Mouse (Mus musculus) MEL (cell line): ENCODE measurements around the gene Tmtc1.

Experiments
- CTCF ChIP-seq, 3 experiments: IDR thresholded peaks in 2 of 3; conservative IDR thresholded peaks in 1 of 3; 2 replicates each; pipeline ENCODE4 v1.5.1; 2011 to 2012; ENCODE audit warnings: low read length in 3 of 3, low read depth in 2 of 3, mild to moderate bottlenecking in 2 of 3, improper control_type of control experiment in 1 of 3, inconsistent platforms in 1 of 3, mixed read lengths in 1 of 3, moderate library complexity in 1 of 3; ENCODE audit not compliant: control insufficient read depth in 1 of 3, insufficient read depth in 1 of 3, poor library complexity in 1 of 3, severe bottlenecking in 1 of 3
- JUND ChIP-seq: IDR thresholded peaks from 2 replicates; pipeline ENCODE4 v1.6.1; 2011; ENCODE audit warnings: low read depth, mild to moderate bottlenecking, improper control_type of control experiment, low read length
- KAT2A ChIP-seq: conservative IDR thresholded peaks from 2 replicates; pipeline ENCODE4 v1.6.1; 2012; ENCODE audit warnings: low read depth, low read length, improper control_type of control experiment, inconsistent platforms
- POLR2A ChIP-seq, 2 experiments: IDR thresholded peaks; 2 replicates each; pipeline ENCODE4 v1.6.1; 2011 to 2012; ENCODE audit warnings: low read length in 2 of 2, mild to moderate bottlenecking in 2 of 2, control low read depth in 1 of 2, improper control_type of control experiment in 1 of 2, low read depth in 1 of 2, moderate library complexity in 1 of 2; ENCODE audit not compliant: control insufficient read depth in 1 of 2, insufficient read depth in 1 of 2, poor library complexity in 1 of 2

- TF ChIP-seq CTCF (IDR thresholded peaks at IDR 0.05 in 2 of 3, conservative IDR thresholded peaks at IDR 0.05 in 1 of 3; ENCODE audit: control insufficient read depth in 1 of 3, insufficient read depth in 1 of 3, low read depth in 2 of 3, low read length in 3 of 3, poor library complexity in 1 of 3, severe bottlenecking in 1 of 3) (no peak), JUND (no peak), KAT2A (no peak), POLR2A (IDR thresholded peaks at IDR 0.05; ENCODE audit: control insufficient read depth in 1 of 2, insufficient read depth in 1 of 2, low read depth in 1 of 2, low read length in 2 of 2, poor library complexity in 1 of 2) (no peak)
Observed at GRCm38 (mm10) chr6:148397270-148397669, 46.9 kb downstream of the Tmtc1 start.
